Mouse (Mus musculus): ENCODE measurements at regions not wholly inside any gene's neighbourhood (a gene's known extent, or its start where the extent isn't known, plus 50 kb on each side); places are given as distances from the start of the nearest gene placed in this dataset.

DNA sequence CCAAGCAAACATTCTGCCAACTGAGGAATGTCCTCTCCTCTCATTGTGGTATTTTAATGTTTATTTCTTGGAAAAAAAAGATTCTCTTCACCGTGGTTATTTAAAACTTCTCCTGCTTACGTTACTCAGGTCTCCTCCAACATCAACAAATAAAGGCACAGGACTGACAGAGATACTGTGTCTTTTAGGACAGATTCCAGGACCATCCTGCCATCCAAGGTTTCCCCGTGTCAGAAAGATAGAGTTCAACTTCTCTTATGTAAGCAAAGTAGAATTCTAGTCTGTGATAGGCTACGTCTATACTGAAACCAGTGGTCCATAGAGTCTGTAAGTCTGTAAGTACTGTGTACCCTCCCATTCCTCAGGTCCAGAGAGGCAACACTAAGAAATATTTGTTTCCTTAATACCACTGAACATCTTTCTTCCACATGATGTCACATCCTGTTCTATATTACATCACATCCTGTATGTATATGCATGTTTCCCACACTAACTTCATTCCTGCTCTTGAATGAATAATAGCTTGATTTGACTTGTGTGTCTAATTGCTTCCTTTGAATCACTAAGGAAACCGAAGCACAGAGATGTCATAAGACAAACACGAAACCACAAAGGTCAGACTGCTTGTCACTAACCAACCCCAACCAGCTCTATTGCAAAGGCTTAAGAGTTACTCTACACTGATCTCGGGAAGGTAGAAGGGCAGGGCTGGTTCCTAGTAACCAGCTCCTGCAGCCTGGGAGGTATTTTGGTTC, 353.2 kb upstream of the Trib2 start:
- WGBS = 86% methylated on average over 7 of the region's 7 CpGs
- H3K36me3 ChIP-seq (ENCODE audit: control insufficient read depth, insufficient read depth, low read length) = no peaks in the 10 kb centered on the region
- H3K4me1 ChIP-seq (ENCODE audit: control insufficient read depth, insufficient read depth, low read length) = no peaks in the 10 kb centered on the region
- no peak overlapping the region for H3K9ac ChIP-seq (ENCODE audit: low read length)
- H3K4me3 ChIP-seq (ENCODE audit: low read depth, low read length) = no peak overlapping the region
- H3K27ac ChIP-seq (replicated peaks; ENCODE audit: low read depth, low read length) = no peak overlapping the region
- H3K9me3 ChIP-seq (ENCODE audit: control insufficient read depth, low read length) = no peaks in the 10 kb centered on the region
- no peaks in the 10 kb centered on the region for H3K27me3 ChIP-seq (ENCODE audit: control insufficient read depth, insufficient read depth, low read length)
- DNase-seq (ENCODE audit: low spot score) (no peak), ATAC-seq (ENCODE audit: insufficient number of reproducible peaks, low FRiP score, low TSS enrichment, low read depth) (no peak)
- H3K4me2 ChIP-seq (ENCODE audit: low read depth, severe bottlenecking) = no peak overlapping the region

DNA sequence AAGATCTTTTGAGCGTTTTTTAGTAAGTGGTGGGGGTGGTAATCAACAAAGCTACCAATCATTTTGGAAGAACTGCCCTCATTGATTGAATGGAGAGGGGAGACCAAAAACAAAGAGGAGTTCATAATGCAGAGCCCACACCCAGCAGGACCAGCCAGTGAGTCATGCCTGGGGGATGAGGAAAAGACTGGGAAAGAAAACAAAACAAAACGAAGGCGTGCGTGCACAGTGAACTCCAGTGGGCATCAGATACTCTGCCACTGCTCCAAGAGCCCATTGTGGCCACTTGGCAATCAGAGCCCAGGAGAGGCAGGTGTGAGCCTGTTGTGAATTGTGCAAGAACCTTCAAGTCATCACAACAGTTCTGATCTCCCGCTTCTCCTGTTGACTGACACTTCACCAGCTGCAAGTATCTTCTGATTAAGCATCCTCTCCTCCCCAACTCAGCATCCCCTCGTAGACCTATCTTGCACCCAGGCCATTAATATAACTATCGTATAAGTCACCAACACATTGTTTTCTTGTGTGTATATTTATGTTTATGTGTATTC, 351.1 kb upstream of the Trib2 start:
- no peaks in the 10 kb centered on the region for H3K36me3 ChIP-seq (ENCODE audit: control insufficient read depth, insufficient read depth, low read length)
- H3K27ac ChIP-seq (replicated peaks; ENCODE audit: low read depth, low read length) = no peak overlapping the region
- H3K4me1 ChIP-seq (ENCODE audit: control insufficient read depth, insufficient read depth, low read length) = no peaks in the 10 kb centered on the region
- no peak for DNase-seq (ENCODE audit: low spot score)
- H3K9me3 ChIP-seq (ENCODE audit: control insufficient read depth, low read length) = no peaks in the 10 kb centered on the region
- H3K27me3 ChIP-seq (ENCODE audit: control insufficient read depth, insufficient read depth, low read length) = no peaks in the 10 kb centered on the region
- H3K9ac ChIP-seq (ENCODE audit: low read length) = no peak overlapping the region
- no peak overlapping the region for H3K4me3 ChIP-seq (ENCODE audit: low read depth, low read length)
- H3K4me2 ChIP-seq (ENCODE audit: low read depth, severe bottlenecking) = no peak overlapping the region
- 90% methylated on average over 7 of the region's 7 CpGs for WGBS
- ATAC-seq (ENCODE audit: insufficient number of reproducible peaks, low FRiP score, low TSS enrichment, low read depth) = no peak

GRCm38 (mm10) chr12:16165126-16165525, 348.4 kb upstream of the Trib2 start:
- Histone ChIP-seq H3K4me3 (ENCODE audit: low read depth, low read length) (no peak overlapping the region), H3K4me1 (ENCODE audit: control insufficient read depth, insufficient read depth, low read length) (no peaks in the 10 kb centered on the region), H3K27me3 (ENCODE audit: control insufficient read depth, insufficient read depth, low read length) (no peaks in the 10 kb centered on the region), H3K36me3 (ENCODE audit: control insufficient read depth, insufficient read depth, low read length) (no peaks in the 10 kb centered on the region), H3K9me3 (ENCODE audit: control insufficient read depth, low read length) (no peaks in the 10 kb centered on the region), H3K4me2 (ENCODE audit: low read depth, severe bottlenecking) (no peak overlapping the region), H3K9ac (ENCODE audit: low read length) (no peak overlapping the region), H3K27ac (replicated peaks; ENCODE audit: low read depth, low read length) (no peak overlapping the region)
- no peak for ATAC-seq (ENCODE audit: insufficient number of reproducible peaks, low FRiP score, low TSS enrichment, low read depth)
- no peak for DNase-seq (ENCODE audit: low spot score)
- 86% methylated on average over 4 of the region's 4 CpGs for WGBS

DNA sequence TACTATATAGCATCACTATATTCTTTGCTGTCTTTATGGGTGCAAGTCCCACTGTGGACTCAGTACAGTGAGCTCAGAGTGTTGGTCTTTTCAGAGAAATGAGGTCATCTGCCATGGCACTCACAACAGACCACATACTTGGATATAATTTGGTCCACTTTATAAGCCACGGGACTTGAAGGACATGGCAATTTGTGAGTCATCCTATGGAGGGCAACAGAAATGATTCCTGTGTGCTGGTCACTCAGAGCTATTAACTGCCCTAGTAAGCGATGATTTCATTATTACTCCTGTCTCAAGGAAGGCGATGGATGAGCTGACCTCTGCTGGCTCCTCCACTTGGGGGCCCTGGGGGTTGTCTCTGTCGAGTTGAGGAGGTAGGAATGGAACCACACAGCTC, 345.2 kb upstream of the Trib2 start:
- DNase-seq (ENCODE audit: low spot score) (no peak), ATAC-seq (ENCODE audit: insufficient number of reproducible peaks, low FRiP score, low TSS enrichment, low read depth) (no peak)
- Histone ChIP-seq H3K27me3 (ENCODE audit: control insufficient read depth, insufficient read depth, low read length) (no peaks in the 10 kb centered on the region), H3K9me3 (ENCODE audit: control insufficient read depth, low read length) (no peaks in the 10 kb centered on the region), H3K4me2 (ENCODE audit: low read depth, severe bottlenecking) (no peak overlapping the region), H3K4me3 (ENCODE audit: low read depth, low read length) (no peak overlapping the region), H3K27ac (replicated peaks; ENCODE audit: low read depth, low read length) (no peak overlapping the region), H3K36me3 (ENCODE audit: control insufficient read depth, insufficient read depth, low read length) (no peaks in the 10 kb centered on the region), H3K9ac (ENCODE audit: low read length) (no peak overlapping the region), H3K4me1 (ENCODE audit: control insufficient read depth, insufficient read depth, low read length) (no peaks in the 10 kb centered on the region)
- WGBS = 73% methylated on average over 4 of the region's 4 CpGs

GRCm38 (mm10) chr12:16157896-16158295, 341.2 kb upstream of the Trib2 start:
- ATAC-seq (ENCODE audit: insufficient number of reproducible peaks, low FRiP score, low TSS enrichment, low read depth) (no peak), DNase-seq (ENCODE audit: low spot score) (no peak)
- no peaks in the 10 kb centered on the region for H3K4me1 ChIP-seq (ENCODE audit: control insufficient read depth, insufficient read depth, low read length)
- WGBS = 90% methylated on average over 7 of the region's 7 CpGs
- H3K27ac ChIP-seq (replicated peaks; ENCODE audit: low read depth, low read length) = no peak overlapping the region
- no peaks in the 10 kb centered on the region for H3K27me3 ChIP-seq (ENCODE audit: control insufficient read depth, insufficient read depth, low read length)
- no peak overlapping the region for H3K4me2 ChIP-seq (ENCODE audit: low read depth, severe bottlenecking)
- no peaks in the 10 kb centered on the region for H3K36me3 ChIP-seq (ENCODE audit: control insufficient read depth, insufficient read depth, low read length)
- H3K4me3 ChIP-seq (ENCODE audit: low read depth, low read length) = no peak overlapping the region
- H3K9me3 ChIP-seq (ENCODE audit: control insufficient read depth, low read length) = no peaks in the 10 kb centered on the region
- H3K9ac ChIP-seq (ENCODE audit: low read length) = no peak overlapping the region

DNA sequence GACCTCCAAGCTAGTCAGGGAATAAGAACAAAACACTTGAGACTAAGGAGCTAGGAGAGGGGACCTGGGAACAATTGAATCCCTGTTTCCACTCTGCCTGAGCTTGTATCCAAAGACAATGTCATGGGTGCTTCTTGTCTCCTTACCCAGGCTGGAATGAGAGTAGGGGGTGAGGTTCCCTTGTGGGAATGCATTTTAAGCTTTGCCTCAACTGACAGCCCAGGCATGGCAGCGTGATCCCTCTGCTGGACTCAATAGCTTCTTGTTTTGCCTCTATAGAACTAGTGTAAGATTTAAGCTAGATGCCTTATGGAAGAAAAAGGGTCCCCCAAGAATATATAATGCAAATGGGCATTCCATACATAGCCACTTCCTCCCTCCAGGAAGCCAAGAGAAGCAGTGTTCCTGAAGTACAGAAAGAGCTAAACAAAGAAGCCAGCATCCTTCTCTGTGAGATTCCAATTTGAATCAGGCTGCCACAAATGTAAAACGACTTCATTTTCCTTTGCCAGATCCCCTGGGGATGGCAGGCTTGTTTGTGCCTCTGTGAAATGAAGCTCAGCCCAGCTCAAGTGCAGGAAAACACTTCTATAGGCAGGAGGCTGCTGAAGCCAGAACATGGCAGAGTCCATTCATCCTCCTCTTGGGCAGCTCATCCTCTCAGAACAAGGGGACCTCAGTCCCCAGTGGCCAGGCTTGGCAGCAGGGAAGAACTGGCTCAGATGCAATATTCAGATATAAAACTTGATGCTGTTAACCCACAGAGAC, 339.3 kb upstream of the Trib2 start:
- no peaks in the 10 kb centered on the region for H3K9me3 ChIP-seq (ENCODE audit: control insufficient read depth, low read length)
- H3K9ac ChIP-seq (ENCODE audit: low read length) = no peak overlapping the region
- H3K27ac ChIP-seq (replicated peaks; ENCODE audit: low read depth, low read length) = no peak overlapping the region
- no peak overlapping the region for H3K4me3 ChIP-seq (ENCODE audit: low read depth, low read length)
- H3K27me3 ChIP-seq (ENCODE audit: control insufficient read depth, insufficient read depth, low read length) = no peaks in the 10 kb centered on the region
- H3K4me2 ChIP-seq (ENCODE audit: low read depth, severe bottlenecking) = no peak overlapping the region
- no peak for DNase-seq (ENCODE audit: low spot score)
- no peaks in the 10 kb centered on the region for H3K36me3 ChIP-seq (ENCODE audit: control insufficient read depth, insufficient read depth, low read length)
- 24% methylated on average over 2 of the region's 2 CpGs for WGBS
- ATAC-seq (ENCODE audit: insufficient number of reproducible peaks, low FRiP score, low TSS enrichment, low read depth) = no peak
- no peaks in the 10 kb centered on the region for H3K4me1 ChIP-seq (ENCODE audit: control insufficient read depth, insufficient read depth, low read length)

GRCm38 (mm10) chr12:16154256-16154655, 337.5 kb upstream of the Trib2 start:
- H3K9me3 ChIP-seq (ENCODE audit: control insufficient read depth, low read length) = no peaks in the 10 kb centered on the region
- WGBS = 82% methylated on average over 1 of the region's 1 CpGs

GRCm38 (mm10) chr12:16152108-16152507, 335.4 kb upstream of the Trib2 start:
- H3K4me1 ChIP-seq (ENCODE audit: control insufficient read depth, insufficient read depth, low read length) = no peaks in the 10 kb centered on the region
- WGBS = 82% methylated on average over 11 of the region's 11 CpGs
- DNase-seq (ENCODE audit: low spot score) (no peak), ATAC-seq (ENCODE audit: insufficient number of reproducible peaks, low FRiP score, low TSS enrichment, low read depth) (no peak)
- H3K36me3 ChIP-seq (ENCODE audit: control insufficient read depth, insufficient read depth, low read length) = no peaks in the 10 kb centered on the region
- no peaks in the 10 kb centered on the region for H3K27me3 ChIP-seq (ENCODE audit: control insufficient read depth, insufficient read depth, low read length)
- H3K9ac ChIP-seq (ENCODE audit: low read length) = no peak overlapping the region
- no peak overlapping the region for H3K4me2 ChIP-seq (ENCODE audit: low read depth, severe bottlenecking)
- no peaks in the 10 kb centered on the region for H3K9me3 ChIP-seq (ENCODE audit: control insufficient read depth, low read length)
- H3K27ac ChIP-seq (replicated peaks; ENCODE audit: low read depth, low read length) = no peak overlapping the region
- no peak overlapping the region for H3K4me3 ChIP-seq (ENCODE audit: low read depth, low read length)

More at GRCm38 (mm10) chr12:16154256-16154655, 337.5 kb upstream of the Trib2 start:
- Histone ChIP-seq H3K27ac (replicated peaks; ENCODE audit: low read depth, low read length) (no peak overlapping the region), H3K4me2 (ENCODE audit: low read depth, severe bottlenecking) (no peak overlapping the region), H3K27me3 (ENCODE audit: control insufficient read depth, insufficient read depth, low read length) (no peaks in the 10 kb centered on the region), H3K4me1 (ENCODE audit: control insufficient read depth, insufficient read depth, low read length) (no peaks in the 10 kb centered on the region), H3K36me3 (ENCODE audit: control insufficient read depth, insufficient read depth, low read length) (no peaks in the 10 kb centered on the region), H3K9ac (ENCODE audit: low read length) (no peak overlapping the region), H3K4me3 (ENCODE audit: low read depth, low read length) (no peak overlapping the region)
- DNase-seq (ENCODE audit: low spot score) (no peak), ATAC-seq (ENCODE audit: insufficient number of reproducible peaks, low FRiP score, low TSS enrichment, low read depth) (no peak)
